Mouse (Mus musculus) R1 (cell line): ENCODE data around the gene Evc.

Experiments
- DNase-seq: peaks from one replicate; pipeline ENCODE4 v3.0.0-alpha.2; 2018; ENCODE audit warnings: low read depth, low spot score

Gene Evc

DNA sequence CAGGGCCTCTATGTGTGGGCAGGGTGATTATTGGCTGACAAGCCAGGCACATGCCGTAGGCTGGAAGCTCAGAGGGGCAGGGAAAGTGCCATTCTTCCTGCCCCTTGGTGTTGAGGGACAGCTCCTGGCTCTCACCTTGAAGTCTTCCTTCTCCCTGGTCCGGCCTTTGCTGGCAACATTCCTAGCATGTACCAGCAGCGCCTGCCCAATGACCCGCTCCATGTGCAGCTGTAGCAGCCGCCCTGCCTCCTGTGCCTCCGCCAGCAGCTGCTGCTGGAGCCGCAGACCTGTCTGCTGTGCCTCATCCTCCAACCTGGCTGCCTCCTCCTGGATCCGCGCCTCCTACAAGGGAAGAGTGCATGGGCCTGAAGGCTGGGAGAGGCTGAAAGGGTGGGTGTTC is 26.7 kb downstream of the Evc start:
- no peak for DNase-seq

GRCm38 (mm10) chr5:37298370-37298769 is 38.3 kb downstream of the Evc start:
- DNase-seq = peak; percentile 30

DNA sequence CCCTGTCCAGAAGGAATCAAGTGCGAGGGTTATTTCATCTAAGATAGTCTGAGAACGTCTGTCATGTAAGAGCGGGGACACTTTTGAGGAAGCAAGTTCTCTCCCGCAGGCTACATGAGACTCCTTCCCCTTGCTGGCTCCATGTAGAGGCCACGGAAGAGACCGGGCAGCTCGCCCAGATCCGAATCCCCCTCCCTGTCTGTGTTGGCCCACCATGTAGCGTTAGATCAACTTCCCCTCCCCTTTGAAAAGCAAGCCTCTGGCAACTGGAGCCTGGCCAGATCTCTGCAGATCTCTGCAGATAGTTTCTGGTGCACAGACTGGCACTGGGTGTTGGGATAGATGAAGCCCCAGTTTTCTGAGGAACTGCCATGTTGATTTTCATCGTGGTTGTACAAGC is 40.0 kb downstream of the Evc start:
- no peak for DNase-seq

- peak; percentile 60 for DNase-seq
Measured at GRCm38 (mm10) chr5:37290983-37291382, 45.7 kb downstream of the Evc start.

- peak; percentile 70 for DNase-seq
Measured at GRCm38 (mm10) chr5:37289236-37289635, 47.5 kb downstream of the Evc start.

DNA sequence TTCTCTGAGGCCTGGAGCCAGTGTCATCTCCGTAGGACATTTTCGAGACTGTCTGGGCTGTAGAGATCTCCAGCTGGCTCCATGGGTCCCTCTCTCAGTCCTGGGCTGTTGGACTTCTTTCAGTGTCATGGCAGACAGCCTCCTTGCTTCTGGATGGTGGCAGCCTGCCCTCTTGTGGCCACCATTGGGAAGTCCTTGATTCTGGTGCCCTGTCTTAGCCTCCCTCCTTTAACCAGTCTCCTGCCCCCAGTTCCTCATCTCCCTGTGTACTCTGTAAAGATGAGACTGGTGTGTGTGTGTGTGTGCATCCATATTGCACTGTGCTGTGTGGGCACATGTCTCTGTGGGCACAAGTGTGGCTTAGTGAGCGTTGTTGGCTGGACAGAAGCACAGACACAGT is 48.3 kb downstream of the Evc start:
- DNase-seq = peak; percentile 60

GRCm38 (mm10) chr5:37281021-37281420 is 55.7 kb downstream of the Evc start:
- DNase-seq = no peak

- DNase-seq = no peak
Measured at GRCm38 (mm10) chr5:37263816-37264215, 72.9 kb downstream of the Evc start.

- DNase-seq = no peak
Measured at GRCm38 (mm10) chr5:37261734-37262133, 75.0 kb downstream of the Evc start.

DNA sequence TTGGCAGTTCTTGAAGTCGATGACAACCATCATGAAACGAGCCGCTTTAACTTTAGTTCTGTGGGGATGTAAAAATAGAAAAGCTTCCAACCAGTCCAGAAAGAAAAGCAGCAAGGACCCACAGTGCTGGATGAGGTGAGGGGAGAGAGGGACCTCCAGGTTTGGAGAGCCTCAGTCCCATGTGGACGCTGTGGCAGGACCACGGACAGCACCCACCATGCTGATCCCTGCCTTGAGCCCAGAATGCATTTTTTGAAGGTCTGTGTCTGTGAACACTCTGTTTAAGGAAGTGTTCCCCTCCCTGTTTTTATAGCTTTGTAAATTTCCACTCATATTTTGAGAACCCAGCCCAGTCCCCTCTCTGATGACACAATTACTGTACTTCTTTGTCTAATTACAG is 79.5 kb downstream of the Evc start:
- DNase-seq = peak; percentile 49

- DNase-seq = no peak
Measured at GRCm38 (mm10) chr5:37256823-37257222, 79.9 kb downstream of the Evc start.

DNA sequence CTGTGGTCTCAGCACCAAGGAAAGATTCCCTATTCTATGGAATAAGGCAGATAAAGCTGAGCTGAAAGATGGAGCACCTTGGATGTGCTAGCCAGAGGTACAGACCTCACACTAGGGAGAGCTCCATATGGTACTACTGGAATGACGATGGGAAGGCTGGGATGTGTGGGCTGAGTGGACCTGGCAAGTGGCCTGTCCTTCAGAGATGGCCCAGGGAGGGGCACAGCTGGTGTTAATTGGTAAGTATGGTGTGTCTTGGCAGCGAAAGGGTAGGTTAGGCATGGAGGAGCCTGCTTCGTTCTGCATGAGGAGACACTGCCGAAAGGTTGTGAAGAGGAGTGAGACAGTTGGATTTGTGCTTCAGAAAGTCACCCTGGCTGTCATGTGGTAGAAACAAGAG is 82.2 kb downstream of the Evc start:
- DNase-seq = no peak

DNA sequence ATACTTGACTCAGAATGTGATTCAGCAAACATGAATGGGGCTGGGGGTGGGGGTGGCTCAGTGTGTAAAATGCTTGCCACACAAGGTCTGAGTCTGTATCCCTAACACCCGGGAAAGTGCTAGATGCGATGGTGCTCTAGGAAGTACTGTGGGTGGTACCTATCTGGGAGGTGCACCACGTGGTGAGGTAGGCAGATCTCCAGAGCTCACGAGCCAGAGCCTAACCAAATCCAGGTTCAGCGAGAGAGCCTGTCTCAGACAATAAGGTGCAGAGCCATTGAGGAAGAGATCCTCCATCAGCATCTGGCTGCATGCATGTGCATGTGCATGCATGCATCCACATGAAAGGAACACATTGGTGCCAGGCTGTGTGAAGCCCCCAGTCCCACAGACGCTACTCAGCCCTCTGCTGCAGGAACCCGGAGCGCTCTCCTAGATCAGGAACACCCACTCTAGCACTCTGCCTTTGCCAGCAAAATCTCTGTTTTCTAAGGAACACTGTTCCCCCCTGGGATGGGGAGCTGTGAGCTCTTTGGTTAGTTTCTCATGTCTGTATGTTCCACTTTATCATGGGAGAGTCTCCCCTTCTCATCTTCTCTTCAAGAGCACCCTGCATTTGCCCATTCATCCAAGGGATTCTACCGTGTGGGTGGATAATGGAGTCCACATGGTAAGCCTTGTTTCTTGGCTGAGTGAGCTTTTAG is 84.4 kb downstream of the Evc start:
- DNase-seq = no peak

GRCm38 (mm10) chr5:37251596-37251995 is 85.1 kb downstream of the Evc start:
- no peak for DNase-seq

DNA sequence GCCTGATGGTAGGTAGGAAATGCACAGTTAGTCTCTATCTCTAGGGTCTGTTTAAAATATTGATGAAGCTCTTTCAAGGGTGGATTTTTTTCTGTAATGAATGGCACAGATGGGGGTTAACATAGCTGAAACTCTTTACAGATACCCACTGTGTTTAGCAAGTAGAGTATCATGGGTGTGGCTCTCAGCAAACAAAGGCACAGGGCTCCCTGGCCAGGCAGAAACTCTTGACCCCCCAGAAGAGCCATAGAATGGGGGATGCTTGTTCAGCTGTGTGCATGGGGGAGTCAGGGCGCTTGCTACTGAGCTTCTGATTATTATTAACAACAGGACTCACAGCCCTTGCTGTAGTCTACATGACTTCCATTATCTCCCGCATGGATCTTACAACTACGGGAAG is 87.8 kb downstream of the Evc start:
- DNase-seq = peak; percentile 67

DNA sequence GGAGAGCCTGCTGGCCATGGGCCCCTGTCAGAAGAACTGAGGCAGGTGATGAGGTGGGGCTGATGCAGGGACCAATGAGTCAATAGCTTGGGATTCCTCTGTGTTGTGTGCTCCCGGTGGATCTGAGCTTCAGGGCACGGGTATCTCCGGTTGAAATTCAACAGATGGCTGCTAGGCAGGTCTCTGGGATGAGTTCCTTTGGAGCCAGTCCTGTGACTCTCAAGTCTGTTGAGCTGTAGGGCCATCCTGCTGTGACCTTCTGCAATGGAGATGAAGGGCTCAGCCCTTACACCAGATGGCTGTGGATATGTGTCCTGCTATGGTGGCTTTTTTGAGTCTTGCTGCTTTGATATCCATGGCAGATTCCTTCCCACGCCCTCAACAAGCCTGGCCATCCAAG is 89.2 kb downstream of the Evc start:
- peak; percentile 10 for DNase-seq

DNA sequence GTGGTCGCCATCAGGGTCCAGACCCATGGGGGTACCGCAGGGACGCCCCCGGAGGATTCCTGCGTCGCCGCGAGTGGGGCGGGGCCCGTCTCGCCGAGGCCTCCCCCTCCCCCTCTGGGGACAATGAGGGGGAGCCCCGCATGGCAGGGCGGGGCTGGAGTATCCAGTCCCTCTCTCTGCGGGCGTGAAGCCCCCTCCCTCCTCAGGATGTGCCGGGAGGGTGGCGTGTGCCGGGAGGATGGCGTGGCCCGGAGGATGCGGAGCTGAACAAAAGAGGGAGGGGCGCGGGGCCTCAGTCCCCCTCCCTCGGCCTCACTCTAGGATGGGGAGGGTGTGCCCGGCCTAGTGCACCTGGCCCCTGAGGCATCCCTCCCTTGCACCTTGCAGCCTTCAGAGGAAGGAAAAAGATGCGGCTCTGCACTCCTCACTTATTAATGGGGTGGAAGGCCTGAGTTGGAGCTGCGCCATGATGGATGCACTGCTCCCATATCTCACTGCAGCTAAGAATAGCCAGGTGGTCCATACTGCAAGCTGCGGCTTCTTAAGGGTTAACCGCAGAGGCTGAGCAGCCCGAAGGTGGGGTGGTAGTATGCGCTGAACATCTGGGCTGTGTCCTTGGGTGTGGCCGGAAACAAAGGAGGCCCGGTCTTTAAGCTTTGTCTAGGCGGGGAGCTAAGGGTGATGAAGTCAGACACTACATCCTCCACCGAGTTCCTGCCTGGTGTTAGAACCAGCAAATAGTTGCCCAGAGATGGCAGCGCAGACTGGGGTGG is 90.4 kb downstream of the Evc start:
- DNase-seq = peak; percentile 95

GRCm38 (mm10) chr5:37245651-37246050 is 91.0 kb downstream of the Evc start:
- peak; percentile 77 for DNase-seq

DNA sequence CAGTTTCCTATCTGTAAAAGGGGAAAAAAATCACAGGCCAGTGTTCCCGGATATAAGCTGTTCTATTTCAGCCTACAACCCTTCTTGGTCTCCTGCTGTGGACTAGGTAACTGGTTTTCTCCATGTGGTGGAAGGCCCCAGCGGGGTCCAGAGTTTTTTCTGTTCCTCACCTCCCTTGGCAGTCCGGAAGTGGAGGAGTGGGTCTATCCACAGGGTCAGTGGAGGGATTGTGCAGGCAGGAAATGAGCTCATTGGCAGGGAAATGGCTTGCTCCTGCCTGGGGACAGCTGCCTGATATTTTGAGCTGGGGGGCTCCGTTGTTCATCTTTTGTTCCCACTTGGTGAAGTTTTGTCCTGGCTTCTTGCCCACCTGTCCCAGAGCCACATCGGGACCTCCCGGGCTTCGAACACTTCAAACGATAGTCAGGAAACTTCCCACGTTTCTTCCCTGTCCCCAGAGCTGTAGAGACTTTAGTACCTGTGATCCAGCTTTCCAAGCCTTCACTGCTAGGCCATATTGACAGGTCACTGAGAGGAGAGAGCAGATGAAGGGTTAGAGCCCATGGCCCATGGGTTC is 91.9 kb downstream of the Evc start:
- peak; percentile 57 for DNase-seq

DNA sequence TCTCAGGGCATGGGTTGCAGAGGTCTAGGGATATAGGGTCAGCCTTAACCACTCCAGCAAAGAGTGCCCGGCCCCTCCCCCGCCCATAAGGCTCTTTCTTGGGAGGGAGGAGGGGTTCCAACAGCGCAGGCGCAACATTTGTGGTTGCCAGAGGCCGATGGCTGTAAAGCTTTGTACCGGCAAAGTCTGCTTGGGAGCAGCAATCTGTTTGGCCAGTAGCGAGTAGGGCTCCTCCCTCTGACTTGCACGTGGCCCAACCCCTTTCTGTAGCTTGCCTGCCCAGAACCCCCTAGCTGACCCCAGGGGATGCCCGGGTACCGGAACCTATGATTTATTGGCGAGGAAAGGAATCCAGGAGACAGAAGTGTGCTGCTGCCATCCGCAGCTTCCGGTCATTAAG is 92.5 kb downstream of the Evc start:
- DNase-seq = peak; percentile 80

DNA sequence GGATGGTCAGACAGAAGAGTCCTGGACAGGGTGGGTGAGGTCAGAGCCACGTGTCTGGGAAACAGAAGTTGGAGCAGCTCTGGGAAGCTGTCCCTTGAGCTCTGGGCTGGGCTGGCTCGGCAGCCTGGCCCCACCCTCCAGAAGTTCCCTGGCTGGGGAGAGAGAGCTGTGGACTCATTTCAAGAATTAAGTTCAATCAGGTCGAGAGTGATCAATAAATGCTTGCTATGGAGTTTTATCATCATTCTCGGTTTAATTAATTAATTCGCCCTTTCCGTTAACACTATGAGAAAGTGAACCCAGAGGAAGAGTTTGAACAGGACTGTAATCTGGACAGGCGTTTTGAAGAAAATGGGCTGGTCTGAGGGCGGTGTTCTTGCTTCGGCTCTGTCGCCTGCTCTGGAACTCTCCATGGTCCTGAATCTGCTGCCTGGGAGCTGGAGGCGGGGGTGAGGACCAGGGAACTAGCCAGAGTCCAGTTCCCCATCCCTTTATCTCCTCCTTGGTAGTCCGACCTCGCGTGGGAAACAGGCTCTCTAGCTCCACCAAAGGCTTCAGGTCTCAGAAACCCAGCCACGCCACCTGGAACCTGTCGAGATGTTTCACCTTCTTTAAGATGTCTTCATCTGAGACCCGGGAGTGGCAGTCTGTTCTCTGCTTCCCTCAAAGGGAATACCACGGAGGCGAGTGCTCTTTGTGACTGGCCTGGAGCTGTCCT is 93.4 kb downstream of the Evc start:
- peak; percentile 85 for DNase-seq
